Mouse (Mus musculus) bone marrow macrophage, adult 2 months (primary cell): Measurements from ENCODE around the gene Ntan1. TPM values are rescaled to one million over a fixed set of nuclear protein-coding genes. Genes with fewer than 3 reads are reported as not detected.

ENCODE experiments used
- H3K27ac ChIP-seq: 2 replicates; pipeline ENCODE4 v1.5.1; 2012; ENCODE audit warnings: low read depth, low read length; ENCODE audit not compliant: insufficient read depth
- H3K4me1 ChIP-seq: 2 replicates; pipeline ENCODE4 v1.6.1; 2012; ENCODE audit warnings: low read length; ENCODE audit not compliant: control insufficient read depth, insufficient read depth
- H3K4me3 ChIP-seq: 2 replicates; pipeline ENCODE4 v1.5.1; 2012; ENCODE audit warnings: mild to moderate bottlenecking, low read length, moderate library complexity; ENCODE audit not compliant: insufficient read depth
- CTCF ChIP-seq: IDR thresholded peaks from 2 replicates; pipeline ENCODE4 v1.5.1; 2012; ENCODE audit warnings: low read depth, mild to moderate bottlenecking, low read length, moderate library complexity
- POLR2A ChIP-seq: IDR thresholded peaks from 2 replicates; pipeline ENCODE4 v1.6.1; 2012; ENCODE audit warnings: mild to moderate bottlenecking, low read depth, low read length, borderline replicate concordance
- polyA plus RNA-seq: library from polyadenylated mRNA; stranded (reverse); fragments of >200 nt; gene quantifications from 2 replicates; pipeline ENCODE4 v1.2.4, GENCODE M21; 2012; ENCODE audit not compliant: missing spikeins, insufficient read depth, insufficient read length

Ntan1 gene
- polyA plus RNA-seq, 1 experiment: 81.3 TPM

- no peaks in the 10 kb centered on the region for H3K4me1 ChIP-seq
- no peak overlapping the region for H3K4me3 ChIP-seq
- no peak for TF ChIP-seq CTCF
- no peak for TF ChIP-seq POLR2A
- no peak overlapping the region for H3K27ac ChIP-seq
Observed at GRCm38 (mm10) chr16:13804666-13805065, 14.0 kb upstream of the Ntan1 start.

DNA sequence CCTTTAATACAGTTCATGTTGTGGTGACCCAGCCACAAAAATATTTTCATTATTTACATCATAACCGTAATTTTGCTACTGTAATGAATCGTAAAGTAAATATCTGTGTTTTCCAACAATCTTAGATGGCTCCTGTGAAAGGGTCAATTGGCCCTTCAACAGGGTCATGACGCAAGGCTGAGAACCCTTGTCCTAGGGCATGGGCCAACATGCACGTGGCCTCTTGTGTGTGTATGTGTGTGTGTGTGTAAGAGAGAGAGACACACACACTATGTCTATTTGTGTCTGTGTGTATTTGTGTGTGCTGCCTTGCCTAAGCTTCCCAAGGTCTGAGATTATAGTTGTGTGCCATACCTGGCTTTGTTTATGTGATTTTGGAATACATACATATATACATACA is 11.0 kb upstream of the Ntan1 start:
- TF ChIP-seq CTCF: no peak
- no peak for TF ChIP-seq POLR2A
- no peaks in the 10 kb centered on the region for H3K4me1 ChIP-seq
- H3K27ac ChIP-seq: no peak overlapping the region
- no peak overlapping the region for H3K4me3 ChIP-seq

GRCm38 (mm10) chr16:13808410-13808809 is 10.2 kb upstream of the Ntan1 start:
- no peak overlapping the region for H3K27ac ChIP-seq
- no peaks in the 10 kb centered on the region for H3K4me1 ChIP-seq
- TF ChIP-seq POLR2A: no peak
- no peak for TF ChIP-seq CTCF

DNA sequence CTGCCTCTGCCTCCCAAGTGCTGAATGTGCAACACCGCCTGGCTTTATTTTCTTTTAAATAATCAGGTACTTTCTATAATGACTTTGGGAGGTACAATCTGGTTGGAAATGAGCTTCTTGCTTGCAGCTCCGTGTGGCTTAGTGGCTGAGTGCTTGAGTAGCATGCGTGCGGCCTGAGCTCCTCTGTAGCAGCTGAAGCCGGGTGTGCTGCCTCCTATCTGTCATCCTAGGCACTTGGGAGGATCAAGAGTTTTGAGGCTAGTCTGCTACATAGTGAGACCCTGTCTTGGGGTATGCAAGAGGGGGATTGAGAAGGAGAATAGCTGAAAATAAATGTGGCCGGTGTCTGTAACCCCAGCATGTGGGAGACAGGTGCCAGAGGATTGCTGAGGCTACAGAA is 6.5 kb upstream of the Ntan1 start:
- Histone ChIP-seq H3K4me1 (no peaks in the 10 kb centered on the region), H3K4me3 (no peak overlapping the region), H3K27ac (no peak overlapping the region)
- TF ChIP-seq POLR2A: no peak
- TF ChIP-seq CTCF: no peak

More at GRCm38 (mm10) chr16:13808410-13808809, 10.2 kb upstream of the Ntan1 start:
- no peak overlapping the region for H3K4me3 ChIP-seq

DNA sequence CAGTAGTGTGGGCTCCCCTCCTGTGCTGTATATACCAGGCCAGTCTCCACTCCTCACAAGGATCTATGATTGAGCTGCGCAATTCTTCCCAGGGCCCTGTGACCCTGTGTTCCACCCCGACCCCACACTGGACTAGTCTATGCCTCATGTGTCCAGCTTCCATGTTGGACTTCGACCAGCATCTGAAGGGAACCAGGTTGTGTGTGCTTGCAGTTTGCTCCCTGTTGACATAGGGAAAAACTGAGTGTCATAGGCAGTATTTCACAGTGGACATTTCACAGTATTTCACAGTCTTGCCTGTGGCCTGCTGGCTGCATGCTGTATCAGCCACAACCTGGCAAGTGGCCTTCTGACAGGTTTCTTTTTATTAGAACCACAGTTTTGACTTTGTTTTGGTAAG is 5.4 kb upstream of the Ntan1 start:
- TF ChIP-seq CTCF (no peak), POLR2A (no peak)
- Histone ChIP-seq H3K27ac (no peak overlapping the region), H3K4me3 (no peak overlapping the region)

GRCm38 (mm10) chr16:13819394-13819743 is 724 bp downstream of the Ntan1 start:
- H3K4me1 ChIP-seq: peaks cover 19% of the 10 kb centered on the region
- peak overlapping the region; percentile 25; the same call in 1 of the 2 replicates for H3K27ac ChIP-seq
- TF ChIP-seq CTCF (no peak), POLR2A (no peak)
- H3K4me3 ChIP-seq: peak overlapping the region; percentile 94

More for the DNA sequence above, 5.4 kb upstream of the Ntan1 start:
- H3K4me1 ChIP-seq: peaks cover 2% of the 10 kb centered on the region; the same call in 1 of the 2 replicates

DNA sequence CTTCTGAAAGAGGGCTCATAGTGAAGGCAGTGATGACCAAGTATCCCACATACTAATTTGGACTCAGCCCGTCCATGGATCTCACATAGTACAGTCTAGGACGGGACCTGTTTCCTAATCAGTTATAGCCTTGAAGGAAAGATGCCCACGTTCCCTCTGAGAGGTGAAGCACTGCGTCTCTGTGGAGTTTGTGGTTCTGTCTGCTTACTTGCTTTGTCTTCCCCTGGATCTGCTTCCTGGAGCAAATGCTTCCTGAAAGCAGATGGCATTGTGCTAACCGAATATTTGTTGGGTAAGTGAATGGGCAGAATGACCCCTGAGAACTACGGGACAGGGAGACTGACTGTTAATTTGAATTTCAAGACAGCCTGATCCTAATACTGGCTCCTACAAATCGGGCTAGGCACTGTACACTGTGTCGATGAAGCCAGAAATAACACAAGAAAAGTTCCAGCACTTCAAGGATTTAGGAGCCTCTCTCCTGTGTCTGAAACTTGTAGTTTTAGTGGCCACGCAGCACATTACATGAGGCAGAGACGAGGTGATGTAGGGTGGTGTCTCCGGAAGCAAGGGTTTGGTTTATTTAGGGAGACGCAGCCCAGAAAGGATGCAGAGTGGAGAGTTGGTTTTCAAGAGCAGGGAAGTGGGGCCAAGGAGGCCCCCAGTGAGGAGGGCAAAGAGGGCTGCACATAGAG is 1.3 kb downstream of the Ntan1 start:
- H3K4me1 ChIP-seq: peaks cover 19% of the 10 kb centered on the region
- TF ChIP-seq POLR2A (no peak), CTCF (no peak)
- no peak overlapping the region; the same call in 1 of the 2 replicates for H3K27ac ChIP-seq
- peak overlapping the region; percentile 94 for H3K4me3 ChIP-seq

DNA sequence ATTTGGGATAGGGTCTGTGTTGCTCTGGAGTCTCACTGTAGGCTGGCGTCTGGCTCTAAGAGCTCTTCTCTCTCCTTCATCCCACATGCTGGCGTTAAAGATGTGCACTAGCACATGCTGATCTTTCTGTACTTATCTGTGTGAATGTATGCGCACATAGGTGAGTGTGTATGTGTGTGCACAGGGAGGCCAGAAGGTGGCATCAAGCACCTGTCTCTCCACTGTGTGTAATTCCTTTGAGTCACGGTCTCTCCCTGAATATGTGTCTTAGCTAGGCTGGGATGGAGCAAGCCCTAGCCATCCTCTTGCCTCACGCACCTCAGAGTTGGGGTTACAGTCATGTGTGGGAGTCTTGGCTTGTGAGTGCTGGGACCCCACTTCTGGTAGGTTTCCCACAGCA is 2.1 kb downstream of the Ntan1 start:
- H3K27ac ChIP-seq: no peak overlapping the region
- TF ChIP-seq POLR2A (no peak), CTCF (no peak)
- H3K4me3 ChIP-seq: no peak overlapping the region
- H3K4me1 ChIP-seq: peaks cover 19% of the 10 kb centered on the region

GRCm38 (mm10) chr16:13825781-13826490 is 7.3 kb downstream of the Ntan1 start:
- H3K27ac ChIP-seq: no peak overlapping the region
- H3K4me3 ChIP-seq: no peak overlapping the region

DNA sequence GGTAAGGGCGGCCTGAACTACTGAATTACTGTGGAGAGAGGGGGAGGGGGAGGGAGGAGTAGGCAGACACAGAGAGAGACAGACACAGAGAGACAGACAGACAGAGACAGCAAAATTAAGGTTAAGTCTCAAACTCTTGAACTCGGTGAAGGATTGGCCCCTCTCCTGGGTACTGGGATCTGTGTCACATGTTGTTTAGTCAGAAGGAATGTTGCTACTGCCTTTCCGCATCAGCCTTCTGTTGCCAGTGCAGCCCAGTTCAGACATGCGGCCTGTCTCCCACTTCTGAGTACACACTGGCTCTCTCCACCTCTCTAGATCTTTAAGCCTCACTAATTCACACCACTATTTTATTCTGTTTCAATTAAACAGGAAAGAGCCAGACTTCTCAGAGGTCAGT is 7.9 kb downstream of the Ntan1 start:
- TF ChIP-seq CTCF (no peak), POLR2A (no peak)
- H3K4me3 ChIP-seq: no peak overlapping the region

More at GRCm38 (mm10) chr16:13825781-13826490, 7.3 kb downstream of the Ntan1 start:
- TF ChIP-seq POLR2A (no peak), CTCF (no peak)
- peaks cover 7% of the 10 kb centered on the region; the same call in 1 of the 2 replicates for H3K4me1 ChIP-seq

More for the DNA sequence above, 7.9 kb downstream of the Ntan1 start:
- H3K27ac ChIP-seq: no peak overlapping the region
- peaks cover 7% of the 10 kb centered on the region; the same call in 1 of the 2 replicates for H3K4me1 ChIP-seq
